Mouse (Mus musculus): Measurements from ENCODE around the gene Ifrd2. TPM values are rescaled to one million over a fixed set of nuclear protein-coding genes. Genes with fewer than 3 reads are reported as not detected.

The Ifrd2 gene
- total RNA-seq, 2 experiments from 2014 or later, result 48.5 to 48.8 TPM

DNA sequence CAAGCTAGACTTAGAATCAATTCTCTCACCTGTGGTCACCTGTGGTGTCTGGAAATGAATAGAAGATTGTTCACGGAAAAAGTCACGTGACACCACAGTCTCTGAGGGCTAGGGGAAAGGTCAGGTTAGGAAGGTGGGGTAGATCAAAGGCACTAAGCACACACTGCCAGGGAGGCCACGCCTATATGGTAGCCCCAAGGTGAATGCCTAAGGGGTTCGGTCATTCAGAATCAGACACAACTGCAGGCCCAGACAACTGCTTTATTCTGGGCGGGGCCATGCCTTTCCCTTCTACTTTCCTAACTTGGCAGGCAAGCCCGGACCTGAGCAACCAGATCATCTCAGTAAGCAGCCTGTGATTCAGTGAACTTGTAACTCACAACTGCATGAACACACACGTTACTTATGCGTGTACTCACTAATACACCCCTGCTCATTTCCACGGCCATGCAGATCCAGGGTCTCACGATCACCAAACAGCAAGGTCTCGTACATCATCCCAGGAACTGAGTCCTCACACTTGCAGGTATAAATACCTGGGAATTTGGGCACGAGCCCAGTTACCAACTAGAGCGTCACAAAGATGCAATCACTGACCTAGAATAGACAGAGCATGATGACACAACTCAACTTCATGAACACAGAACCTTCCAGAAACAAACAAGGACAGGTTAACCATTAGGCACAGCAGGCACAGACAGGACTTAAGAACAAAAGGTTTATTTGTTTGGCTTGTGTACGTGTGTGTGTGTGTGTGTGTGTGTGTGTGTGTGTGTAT is 11.7 kb upstream of the Ifrd2 start:
- DNase-seq, result no peak

DNA sequence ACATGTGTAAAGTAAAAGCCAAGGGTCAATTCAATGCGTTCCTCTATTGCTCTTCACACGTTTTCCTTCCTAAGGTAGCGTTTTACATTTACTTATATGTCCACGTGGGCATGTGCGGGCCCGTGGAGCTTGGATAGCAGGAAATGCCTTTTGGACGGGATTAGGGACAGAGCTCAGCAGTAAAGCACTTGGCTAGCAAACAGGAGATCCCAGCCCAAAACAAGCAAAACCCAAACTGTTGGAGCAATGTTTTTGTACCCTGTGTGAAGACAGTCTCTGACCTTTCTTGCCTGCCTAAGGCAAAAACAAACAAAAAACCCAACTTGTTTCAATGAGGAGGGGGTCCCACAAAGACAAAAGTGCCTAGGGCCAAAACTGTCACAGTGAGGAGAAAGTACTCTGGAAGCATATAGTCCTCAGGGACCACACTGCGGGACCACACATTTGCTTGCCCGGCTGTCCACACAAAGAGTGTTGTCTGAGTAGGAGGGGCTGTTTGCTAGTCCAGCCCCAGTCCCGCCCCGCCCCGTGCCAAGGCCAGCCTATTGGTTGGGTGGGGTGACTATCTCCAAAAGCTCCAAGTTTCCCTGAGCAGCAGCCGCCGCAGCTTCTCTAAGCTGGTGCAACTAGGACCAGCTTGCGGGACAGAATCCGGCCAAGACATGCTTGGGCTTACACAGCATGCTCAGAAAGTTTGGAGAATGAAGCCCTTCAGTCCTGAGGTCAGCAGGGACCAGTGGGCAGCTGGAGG is 10.9 kb upstream of the Ifrd2 start, which contains the start of gene Hyal1:
TSS of gene Hyal1 (plus strand) at position 571 of the 751 bp plus-strand sequence.
- peak; percentile 88 to 89 for DNase-seq

DNA sequence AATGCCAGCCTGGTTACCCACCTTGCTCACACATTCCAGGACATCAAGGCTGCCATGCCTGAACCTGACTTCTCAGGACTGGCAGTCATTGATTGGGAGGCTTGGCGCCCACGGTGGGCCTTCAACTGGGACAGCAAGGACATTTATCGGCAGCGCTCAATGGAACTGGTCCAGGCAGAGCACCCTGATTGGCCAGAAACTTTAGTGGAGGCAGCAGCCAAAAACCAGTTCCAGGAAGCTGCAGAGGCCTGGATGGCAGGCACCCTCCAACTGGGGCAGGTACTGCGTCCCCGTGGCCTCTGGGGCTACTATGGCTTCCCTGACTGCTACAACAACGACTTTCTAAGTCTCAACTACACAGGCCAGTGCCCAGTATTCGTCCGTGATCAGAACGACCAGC is 9.6 kb upstream of the Ifrd2 start:
- no peak for DNase-seq

DNA sequence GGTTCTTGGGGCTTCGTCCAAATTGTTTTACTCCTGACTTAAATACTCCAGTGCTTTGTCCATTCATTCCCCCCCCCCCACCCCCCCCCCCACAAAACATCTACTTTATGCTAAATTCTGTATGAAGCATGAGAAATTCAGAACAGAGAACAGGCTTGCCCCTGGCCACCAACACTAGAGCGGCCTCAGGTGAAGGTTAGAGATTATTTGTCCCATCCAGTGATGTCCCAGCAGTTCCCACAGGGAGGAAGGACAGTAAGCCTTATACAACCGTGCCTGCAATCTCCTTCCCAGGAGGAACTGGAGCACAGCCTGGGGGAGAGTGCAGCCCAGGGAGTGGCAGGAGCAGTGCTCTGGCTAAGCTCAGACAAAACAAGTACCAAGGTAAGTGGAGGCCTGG is 8.9 kb upstream of the Ifrd2 start, which contains the start of gene Naa80:
TSS of gene Naa80 (plus strand) at position 301 of the 400 bp plus-strand sequence.
- no peak for DNase-seq

DNA sequence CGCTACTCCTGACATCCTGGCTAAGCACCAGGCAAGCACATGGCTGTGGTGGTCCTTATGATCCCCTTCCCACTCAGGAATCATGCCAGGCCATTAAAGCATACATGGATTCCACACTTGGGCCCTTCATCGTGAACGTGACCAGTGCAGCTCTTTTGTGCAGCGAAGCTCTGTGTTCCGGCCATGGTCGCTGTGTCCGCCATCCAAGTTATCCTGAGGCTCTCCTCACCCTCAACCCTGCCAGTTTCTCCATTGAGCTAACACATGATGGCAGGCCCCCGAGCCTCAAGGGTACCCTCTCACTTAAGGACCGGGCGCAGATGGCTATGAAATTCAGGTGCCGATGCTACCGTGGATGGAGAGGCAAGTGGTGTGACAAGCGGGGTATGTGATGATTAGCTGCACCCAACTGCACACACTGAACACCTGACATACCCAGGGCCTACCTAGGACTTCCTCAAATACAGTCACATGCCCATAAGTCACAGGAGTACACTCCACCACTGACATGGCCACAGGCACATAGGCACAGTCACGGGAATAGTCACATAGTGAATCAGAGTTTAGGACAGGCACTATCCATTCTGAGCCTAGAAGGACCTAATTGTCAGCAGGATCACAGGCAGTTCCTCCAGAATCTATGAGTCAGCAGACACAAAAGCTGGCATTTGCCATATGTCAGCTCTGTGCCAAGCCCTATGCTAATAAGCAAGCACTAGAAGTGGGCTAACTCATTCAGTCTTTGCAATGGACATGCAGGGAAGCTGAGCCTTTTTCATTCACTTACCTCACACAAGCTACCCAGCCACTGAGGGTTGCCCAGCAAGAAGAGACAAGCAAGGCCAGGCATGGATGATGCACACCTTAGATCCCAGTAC is 8.2 kb upstream of the Ifrd2 start:
- no peak for DNase-seq

DNA sequence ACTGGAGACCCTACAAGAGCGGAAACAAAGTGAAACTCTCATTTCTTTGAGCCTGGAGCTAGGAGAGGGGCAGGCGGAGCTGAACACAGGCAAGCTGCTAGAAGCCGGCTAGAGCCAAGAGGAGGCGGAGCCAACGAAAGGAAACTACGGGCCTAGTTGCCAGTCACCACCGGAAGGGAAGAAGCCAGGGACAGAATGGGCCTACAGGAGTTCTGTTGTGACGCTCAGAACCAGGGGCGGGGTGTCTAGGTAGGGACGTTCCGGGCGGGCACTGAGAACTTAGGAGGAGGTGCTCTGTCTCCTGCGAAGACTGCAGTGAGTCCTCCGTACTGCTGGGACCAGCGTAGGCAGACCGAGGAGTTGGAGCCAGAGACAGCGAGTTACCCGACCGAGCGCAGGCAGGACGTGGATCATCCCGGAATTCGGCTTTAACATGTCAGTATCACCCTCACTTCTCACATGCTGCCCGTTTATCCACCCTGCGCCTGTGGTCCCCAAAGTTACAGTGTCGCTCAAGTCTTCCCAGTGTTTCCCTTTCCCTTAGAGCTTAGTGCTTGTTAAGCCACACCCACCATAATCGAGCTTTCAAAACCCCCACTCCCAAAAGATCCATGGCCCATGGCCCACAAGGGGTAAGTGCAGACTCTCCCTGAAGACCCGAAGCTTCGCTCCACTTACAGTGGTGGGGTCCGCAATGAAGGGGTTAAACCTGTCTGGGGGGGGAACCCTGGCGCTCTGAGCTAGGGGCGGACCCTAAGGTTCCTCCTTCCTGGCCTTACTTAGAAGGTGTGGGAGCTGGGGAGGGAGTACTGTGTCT is 6.7 kb upstream of the Ifrd2 start, which contains the start of gene Hyal3:
TSS of gene Hyal3 (plus strand) at position 318 of the 817 bp plus-strand sequence.
- peak; percentile 93 to 96 for DNase-seq

DNA sequence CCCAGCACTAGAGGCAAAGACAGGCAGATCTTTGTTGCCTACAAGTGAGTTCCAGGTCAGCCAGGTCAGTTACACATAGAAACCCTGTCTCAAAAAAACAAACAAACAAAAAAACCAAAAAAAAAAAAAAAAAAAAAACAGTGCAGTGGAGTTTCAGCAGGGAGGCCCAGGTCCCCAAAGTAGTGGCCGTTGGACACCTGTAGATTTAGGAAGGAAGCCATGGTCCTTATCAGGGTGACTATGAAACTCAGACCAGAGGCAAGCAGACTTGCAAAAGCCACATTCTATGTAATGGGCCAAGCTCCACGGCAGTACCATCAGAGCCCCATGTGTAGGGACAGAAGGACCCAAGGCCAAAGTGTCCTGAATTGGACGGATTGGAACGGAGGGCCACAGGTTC is 5.9 kb upstream of the Ifrd2 start:
- no peak for DNase-seq

DNA sequence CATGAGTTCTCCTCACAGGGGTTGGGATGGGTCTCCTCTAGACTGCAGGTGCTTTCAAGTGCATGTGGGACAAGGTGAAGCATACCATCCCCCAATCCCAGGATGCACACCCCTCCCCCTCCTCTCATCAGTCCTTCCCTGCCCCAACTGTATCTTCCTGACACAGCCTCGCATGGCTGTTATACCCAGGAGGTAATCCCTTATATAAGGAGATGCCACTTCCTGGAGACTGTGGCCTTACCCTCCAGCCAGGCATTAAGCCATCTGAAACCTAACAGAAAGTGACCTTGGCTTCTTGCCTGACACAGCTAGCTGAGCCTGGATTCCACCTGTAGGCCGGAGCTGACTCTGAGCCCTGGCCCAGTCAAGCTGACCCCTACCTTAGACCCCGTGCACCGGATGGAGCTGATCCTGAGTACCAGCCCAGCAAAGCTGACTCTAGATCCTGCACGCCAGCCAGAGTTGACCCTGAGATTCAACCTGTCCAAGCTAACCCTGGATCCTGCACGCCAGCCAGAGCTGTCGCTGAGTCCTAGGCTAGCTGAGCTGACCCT is 4.9 kb upstream of the Ifrd2 start:
- no peak for DNase-seq

DNA sequence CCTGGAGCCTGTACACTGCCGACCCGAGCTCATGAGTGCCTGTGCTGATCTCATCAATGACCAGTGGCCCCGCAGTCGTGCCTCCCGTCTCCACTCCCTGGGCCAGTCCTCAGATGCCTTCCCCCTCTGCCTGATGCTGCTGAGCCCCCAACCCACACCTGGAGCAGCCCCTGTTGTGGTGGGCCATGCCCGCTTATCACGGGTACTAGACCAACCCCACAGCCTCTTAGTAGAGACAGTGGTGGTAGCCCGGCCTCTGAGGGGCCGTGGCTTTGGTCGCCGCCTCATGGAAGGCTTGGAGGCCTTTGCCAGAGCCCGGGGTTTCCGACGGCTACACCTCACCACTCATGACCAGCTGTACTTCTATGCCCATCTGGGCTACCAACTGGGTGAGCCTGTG is 4.3 kb upstream of the Ifrd2 start:
- no peak for DNase-seq

DNA sequence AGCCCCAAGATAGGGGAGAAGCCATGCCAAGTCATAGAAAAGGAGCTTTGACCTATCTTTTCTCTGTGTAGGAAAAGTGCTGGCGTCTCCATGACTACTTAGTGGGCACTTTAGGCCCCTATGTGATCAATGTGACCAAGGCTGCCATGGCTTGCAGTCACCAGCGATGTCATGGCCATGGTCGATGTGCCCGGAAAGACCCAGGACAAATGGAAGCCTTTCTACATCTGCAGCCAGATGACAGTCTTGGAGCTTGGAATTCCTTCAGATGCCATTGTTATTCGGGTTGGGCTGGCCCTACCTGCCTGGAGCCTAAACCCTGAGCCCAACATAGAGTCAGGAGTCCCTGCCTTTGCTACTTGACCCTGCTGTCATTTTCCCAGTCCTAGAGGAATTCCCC is 938 bp upstream of the Ifrd2 start:
- DNase-seq, result no peak

DNA sequence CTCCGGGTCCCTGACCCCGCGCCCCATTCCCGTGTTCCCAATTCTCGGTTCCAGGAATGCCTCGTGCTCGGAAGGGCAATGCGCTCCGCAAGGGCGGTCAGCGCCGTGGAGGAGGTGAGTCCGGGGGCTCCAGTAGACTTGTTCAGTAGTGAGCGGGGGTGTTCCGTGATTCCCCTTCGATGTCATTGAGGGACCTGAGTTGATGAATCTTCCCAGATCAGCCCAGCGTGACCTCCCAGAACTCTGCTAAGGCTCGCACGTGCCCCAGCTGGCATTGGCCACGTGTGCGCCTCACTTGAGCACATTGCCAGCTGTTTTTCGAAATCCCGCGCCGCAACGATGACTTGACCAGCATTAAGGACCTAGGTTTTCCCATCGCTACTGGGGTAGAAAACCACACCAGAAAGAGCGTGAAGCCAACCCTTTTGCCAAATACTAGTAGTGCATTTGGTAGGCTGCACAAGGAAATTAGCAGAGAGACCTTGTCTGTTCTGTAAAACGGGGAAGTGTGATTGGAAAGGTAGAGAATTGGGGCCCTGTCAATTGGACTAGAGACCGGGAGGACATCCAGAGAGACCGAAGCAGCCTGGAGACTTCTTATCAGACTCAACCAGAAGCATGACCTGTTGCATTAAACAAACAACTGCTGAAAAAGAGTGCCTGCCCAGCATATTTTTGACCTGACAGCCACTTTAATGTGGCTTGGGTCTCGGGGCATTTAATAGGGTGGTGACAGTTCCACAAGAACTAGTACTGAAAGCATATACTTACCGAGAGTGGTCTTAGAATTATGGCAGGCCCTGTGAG is 594 bp downstream of the Ifrd2 start:
- peak in 1 of 2 experiments; percentile 48 for DNase-seq

DNA sequence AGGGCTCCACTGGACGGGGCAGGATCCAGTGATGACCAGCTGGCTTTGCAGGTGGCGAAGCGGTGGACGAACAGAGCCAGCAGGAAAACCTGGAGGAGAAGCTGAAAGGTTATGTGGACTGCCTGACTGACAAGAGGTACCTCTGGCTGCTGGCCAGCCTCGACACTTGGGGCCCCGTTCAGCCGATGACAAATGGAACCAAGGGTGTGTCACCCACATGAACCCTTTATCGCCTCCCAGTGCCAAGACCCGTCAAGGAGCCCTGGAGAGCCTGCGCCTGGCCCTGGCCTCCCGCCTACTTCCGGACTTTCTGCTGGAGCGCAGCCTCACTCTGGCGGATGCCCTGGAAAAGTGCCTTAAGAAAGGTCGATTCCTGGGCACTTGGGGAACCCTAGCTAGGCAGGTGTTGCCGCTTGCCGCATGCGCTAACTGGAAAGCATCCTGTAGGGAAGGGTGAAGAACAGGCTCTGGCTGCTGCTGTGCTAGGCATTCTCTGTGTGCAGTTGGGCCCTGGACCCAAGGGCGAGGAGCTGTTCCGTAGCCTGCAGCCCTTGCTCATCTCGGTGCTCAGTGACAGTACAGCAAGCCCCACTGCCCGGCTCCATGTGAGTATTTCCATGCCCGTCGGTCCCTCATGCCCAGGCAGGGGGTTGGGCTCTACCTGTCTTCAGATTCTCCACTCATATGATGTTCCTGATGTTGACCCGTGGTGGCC is 2.8 kb downstream of the Ifrd2 start:
- DNase-seq, result peak; percentile 67 to 73

DNA sequence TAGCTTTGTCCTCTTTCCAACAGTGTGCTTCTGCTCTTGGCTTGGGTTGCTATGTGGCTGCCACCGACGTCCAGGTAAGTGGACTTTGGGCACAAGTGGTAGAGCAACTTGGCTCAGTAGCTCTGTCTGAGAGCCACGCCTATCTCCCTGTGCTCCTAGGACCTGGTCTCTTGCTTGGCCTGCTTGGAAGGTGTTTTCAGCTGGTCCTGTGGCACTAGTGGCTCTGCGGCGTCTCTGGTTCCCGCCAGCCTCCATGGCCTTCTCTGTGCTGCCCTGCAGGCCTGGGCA is 3.3 kb downstream of the Ifrd2 start:
- DNase-seq, result no peak

DNA sequence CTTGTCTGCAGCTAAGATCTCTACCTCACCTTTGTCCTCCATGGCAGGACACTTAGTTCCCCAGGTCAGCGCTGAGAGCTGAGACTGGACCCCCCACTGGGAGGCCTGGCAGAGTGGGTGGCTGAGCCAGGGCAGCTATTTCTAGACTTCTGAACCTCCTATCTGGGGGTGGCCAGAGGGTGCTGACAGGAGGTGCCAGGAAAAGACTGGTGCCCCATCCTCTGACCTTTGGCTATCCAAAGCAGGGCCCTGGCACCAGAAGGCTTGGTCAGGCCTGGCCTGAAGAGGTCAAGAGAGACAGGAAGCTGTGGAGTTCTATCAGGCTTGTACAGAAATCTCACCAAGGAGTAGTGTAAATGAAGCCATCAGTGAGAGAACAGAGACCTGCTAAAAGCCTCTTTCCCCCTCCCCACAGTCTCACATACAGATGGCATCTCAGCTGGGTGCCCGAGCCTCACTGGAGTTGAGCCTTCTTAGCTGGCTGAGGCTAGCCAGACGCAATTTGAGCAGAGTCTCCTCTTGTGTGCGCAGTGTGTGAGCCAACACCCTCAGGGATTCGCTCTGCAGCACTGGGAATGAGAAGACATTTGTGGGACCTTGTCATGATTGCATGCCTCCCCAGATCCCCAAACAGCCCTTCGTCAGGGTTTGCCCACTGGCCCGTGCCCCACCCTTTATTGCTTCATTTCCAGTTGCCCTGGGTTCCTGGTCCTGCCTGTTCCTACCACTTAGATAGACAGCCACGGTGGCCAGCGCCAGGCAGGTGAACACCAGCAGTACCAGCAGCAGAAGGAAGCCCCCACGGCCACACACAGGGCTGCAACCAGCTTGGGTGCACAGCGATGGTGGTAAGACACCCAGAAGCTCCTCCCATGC is 5.9 kb downstream of the Ifrd2 start:
- peak in 1 of 2 experiments; percentile 84 for DNase-seq

DNA sequence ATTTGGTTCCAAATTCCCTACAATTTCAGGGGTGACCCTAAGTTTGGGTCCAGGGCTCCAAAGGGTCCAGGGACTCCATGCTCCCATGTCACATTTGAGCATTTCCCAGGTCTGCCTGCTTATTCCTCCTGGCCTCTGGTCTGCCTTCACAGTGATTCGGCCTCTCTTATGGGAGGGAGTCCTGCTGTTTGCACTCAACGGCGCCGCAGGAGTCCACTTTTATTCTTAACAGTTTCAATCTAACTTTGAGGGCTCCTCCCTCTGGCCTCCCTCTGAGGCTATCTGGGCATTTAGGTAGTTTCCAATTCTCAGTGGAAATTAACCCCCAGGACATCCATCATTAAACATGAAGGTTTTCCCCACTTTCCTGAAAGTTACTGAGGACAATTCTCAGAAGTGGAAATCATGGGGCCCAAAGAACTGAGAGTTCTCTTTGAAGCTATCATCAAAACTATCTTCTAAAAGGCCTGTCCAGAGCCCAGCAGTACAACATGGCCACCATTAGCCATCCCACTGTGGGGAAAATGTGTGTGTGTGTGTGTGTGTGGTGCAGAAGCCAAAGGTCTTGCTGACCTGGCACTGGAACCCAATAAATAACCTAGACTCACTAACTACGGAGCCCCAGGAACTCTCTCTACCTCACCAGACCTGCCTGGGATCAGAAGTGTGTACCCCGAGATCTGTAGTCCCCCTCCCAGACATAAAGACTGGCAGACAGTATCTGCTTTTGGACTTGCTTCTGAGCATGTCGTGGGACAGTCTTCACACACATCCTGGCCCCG is 7.0 kb downstream of the Ifrd2 start:
- DNase-seq, result no peak

DNA sequence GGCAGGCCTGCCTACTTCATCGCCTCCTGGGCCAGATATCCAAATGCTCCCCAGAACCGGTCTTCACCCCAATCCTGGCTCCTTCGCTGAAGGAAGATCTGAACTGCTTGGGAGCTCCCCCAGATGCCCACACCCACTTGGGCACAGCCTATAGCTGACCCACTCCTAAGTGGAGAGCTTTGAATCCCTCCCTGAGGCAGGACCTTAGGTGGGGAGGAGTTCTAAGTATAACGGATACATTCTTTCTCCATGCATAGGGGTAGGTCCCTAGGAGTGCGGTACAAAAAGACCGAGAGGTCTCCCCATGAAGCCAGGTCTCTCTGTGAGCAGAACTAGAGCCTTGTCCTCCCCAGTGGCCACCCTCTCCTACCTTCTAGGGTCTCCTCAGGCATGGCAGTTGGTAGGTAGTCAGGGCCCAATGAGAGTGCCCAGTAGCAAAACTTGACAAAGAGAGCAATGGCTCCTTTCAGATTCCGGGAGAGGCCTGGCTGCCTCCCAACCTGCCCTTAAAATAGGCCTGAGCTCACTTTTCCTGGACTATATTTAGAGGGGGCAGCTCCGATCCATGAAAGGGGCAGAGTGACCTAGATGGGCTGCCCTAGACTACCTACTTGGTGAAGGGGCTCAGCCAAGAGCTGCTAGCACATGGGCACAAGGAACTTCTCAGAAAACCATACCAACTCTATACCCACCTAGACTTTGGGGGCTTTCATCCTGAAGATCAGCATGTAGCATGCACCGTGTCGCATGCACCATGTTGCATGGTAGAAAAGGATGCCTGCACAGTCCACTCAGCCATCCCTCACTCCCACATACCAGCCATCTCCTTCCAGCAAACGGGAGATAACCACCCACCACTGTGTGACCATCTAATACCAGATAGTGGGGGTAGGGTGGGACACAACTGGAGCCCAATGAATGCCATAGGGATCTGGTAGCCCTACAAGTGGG is 9.5 kb downstream of the Ifrd2 start:
- DNase-seq, result peak; percentile 84 to 86

DNA sequence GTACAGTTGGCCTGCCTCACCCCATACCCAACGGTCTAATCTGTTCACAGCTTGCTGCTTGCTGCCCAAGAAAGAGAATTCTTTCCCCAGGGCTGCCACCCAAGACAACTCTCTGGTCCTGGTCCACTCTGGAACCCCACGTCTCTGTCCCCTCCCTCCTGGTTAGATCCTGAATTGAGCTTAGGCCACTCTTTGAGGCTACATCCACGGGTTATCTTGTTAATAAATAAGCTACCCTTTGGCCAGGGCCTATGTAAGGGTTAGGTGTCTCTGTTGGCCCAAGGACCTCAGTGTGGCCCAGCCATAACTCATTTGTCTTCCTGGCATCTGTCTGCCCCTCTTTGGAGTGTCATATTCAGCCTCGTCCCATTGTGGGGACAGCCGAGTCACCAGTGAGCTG is 10.9 kb downstream of the Ifrd2 start:
- no peak for DNase-seq
